Comparison of ENCODE assay signal across 8 mouse cellular contexts in the genomic region with DNA sequence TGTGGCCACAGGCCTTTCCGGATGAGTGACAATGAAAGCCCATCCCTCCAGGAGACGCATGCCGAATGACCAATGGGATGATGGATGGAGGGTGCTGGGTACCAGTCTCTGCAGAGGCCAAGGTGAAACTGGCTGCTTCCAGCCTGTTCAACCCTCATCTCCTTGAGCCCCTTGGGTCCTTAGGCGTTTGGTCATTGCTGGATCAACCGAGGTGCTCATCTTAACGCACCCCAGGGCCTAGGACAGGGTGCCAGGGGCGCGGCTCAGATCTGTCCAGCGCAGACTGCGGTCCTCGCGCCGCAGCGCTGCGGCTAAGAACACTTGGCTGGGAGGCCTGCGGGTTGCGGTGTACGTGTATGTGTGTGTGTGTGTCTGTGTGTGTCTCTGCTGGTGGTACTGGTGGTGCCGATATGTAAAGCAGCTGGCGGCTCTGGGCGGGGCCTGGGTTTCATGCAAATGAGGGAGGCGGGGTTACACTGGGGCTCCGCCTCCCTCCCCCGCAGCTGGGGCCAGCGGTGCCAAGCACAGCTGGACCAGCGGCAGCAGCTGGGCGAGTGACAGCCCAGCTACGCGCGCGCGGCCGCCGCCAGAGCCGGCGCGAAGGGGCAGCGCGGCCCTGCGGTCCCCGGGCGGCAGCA. TPM values are rescaled to one million over a fixed set of nuclear protein-coding genes. Genes with fewer than 3 reads are reported as not detected.
A peak's percentile ranks its signal among the peaks of the same experiment; 100 is the strongest.
DNase-seq lines count a peak whose midpoint lies in the region; ATAC-seq and TF ChIP-seq lines count a peak whose summit lies in the region.

A gene (plus strand): TSS at position 147 of the 638 bp plus-strand sequence.

- peak; percentile 93 for DNase-seq in CD4-positive, CD25-positive, alpha-beta regulatory T cell, adult 2 months (ENCODE audit: low read depth, low spot score)
- peak; percentile 79 for DNase-seq in forebrain, embryonic 14.5 days (ENCODE audit: low spot score)
- DNase-seq in heart, postnatal 25 days (ENCODE audit: low spot score), result peak; percentile 16
- DNase-seq in layer of hippocampus, adult 18-20 months (ENCODE audit: low spot score in 2 of 2), result peak; percentile 69 to 86
- DNase-seq in liver, postnatal 0 days, result peak; percentile 82
- DNase-seq in stomach, postnatal 0 days (ENCODE audit: low spot score), result peak; percentile 71

- H3K27ac ChIP-seq in forebrain, embryonic 14.5 days (ENCODE audit: low read depth, low read length), result no peak within 1 kb of the TSS
- peak within 1 kb of the TSS; percentile 30; the same call in 1 of the 2 replicates for H3K27ac ChIP-seq in liver, postnatal 0 days (ENCODE audit: low read depth)
- H3K27ac ChIP-seq in neural tube, embryonic 13.5 days (replicated peaks), result peak within 1 kb of the TSS; percentile 42
- no peak within 1 kb of the TSS for H3K27ac ChIP-seq in stomach, postnatal 0 days (replicated peaks)

- TF ChIP-seq EP300 in liver, postnatal 0 days (IDR thresholded peaks at IDR 0.05; ENCODE audit: low read depth), result no peak
- TF ChIP-seq EP300 in stomach, postnatal 0 days (optimal IDR thresholded peaks at IDR 0.05), result no peak

- intact Hi-C loops in heart, postnatal 25 days (cut with DNase I), result no loop called here

- 5% methylated on average over 22 of the region's 42 CpGs for WGBS in forebrain, embryonic 14.5 days
- WGBS in liver, postnatal 0 days (ENCODE audit: insufficient replicate concordance), result 10% methylated on average over 31 of the region's 42 CpGs
- WGBS in neural tube, embryonic 13.5 days, result 3% methylated on average over 38 of the region's 42 CpGs
- WGBS in stomach, postnatal 0 days, result 5% methylated on average over 37 of the region's 42 CpGs

- TF ChIP-seq CTCF in liver, postnatal 0 days (IDR thresholded peaks at IDR 0.05; ENCODE audit: low read depth), result no peak
- TF ChIP-seq CTCF in stomach, postnatal 0 days (IDR thresholded peaks at IDR 0.05; ENCODE audit: low read depth), result no peak

- H3K9me3 ChIP-seq in forebrain, embryonic 14.5 days (replicated peaks; ENCODE audit: control insufficient read depth, low read length), result no peaks in the 10 kb centered on the region
- no peaks in the 10 kb centered on the region for H3K9me3 ChIP-seq in liver, postnatal 0 days (ENCODE audit: low read length)
- H3K9me3 ChIP-seq in neural tube, embryonic 13.5 days, result no peaks in the 10 kb centered on the region
- H3K9me3 ChIP-seq in stomach, postnatal 0 days (ENCODE audit: control insufficient read depth, low read length), result no peaks in the 10 kb centered on the region

- peak; percentile 59 for ATAC-seq in cerebellum, adult (ENCODE audit: insufficient number of reproducible peaks, low FRiP score, low TSS enrichment)
- peak; percentile 87 for ATAC-seq in forebrain, embryonic 14.5 days
- peak; percentile 82 for ATAC-seq in liver, postnatal 0 days
- peak; percentile 91 for ATAC-seq in neural tube, embryonic 13.5 days (ENCODE audit: low read depth)
- peak; percentile 88 for ATAC-seq in stomach, postnatal 0 days (ENCODE audit: low FRiP score, low TSS enrichment)

- peak within 1 kb of the TSS; percentile 62 for H3K9ac ChIP-seq in forebrain, embryonic 14.5 days (ENCODE audit: low read length)
- peak within 1 kb of the TSS; percentile 58 for H3K9ac ChIP-seq in liver, postnatal 0 days (replicated peaks)
- peak within 1 kb of the TSS; percentile 69 for H3K9ac ChIP-seq in neural tube, embryonic 13.5 days
- H3K9ac ChIP-seq in stomach, postnatal 0 days (ENCODE audit: low read length), result peak within 1 kb of the TSS; percentile 53

- H3K4me2 ChIP-seq in forebrain, embryonic 14.5 days (ENCODE audit: low read length), result peak within 1 kb of the TSS; percentile 82
- peak within 1 kb of the TSS; percentile 74 for H3K4me2 ChIP-seq in liver, postnatal 0 days (ENCODE audit: low read depth, low read length)
- peak within 1 kb of the TSS; percentile 85 for H3K4me2 ChIP-seq in neural tube, embryonic 13.5 days
- H3K4me2 ChIP-seq in stomach, postnatal 0 days (replicated peaks; ENCODE audit: low read depth), result peak within 1 kb of the TSS; percentile 81

- peaks cover 8% of the 10 kb centered on the region for H3K4me1 ChIP-seq in forebrain, embryonic 14.5 days (ENCODE audit: control insufficient read depth, insufficient read depth, low read length)
- peaks cover 8% of the 10 kb centered on the region; the same call in 1 of the 2 replicates for H3K4me1 ChIP-seq in liver, postnatal 0 days (ENCODE audit: insufficient read depth)
- peaks cover 25% of the 10 kb centered on the region for H3K4me1 ChIP-seq in neural tube, embryonic 13.5 days (replicated peaks)
- no peaks in the 10 kb centered on the region for H3K4me1 ChIP-seq in stomach, postnatal 0 days (replicated peaks; ENCODE audit: control insufficient read depth, insufficient read depth)

- H3K27me3 ChIP-seq in forebrain, embryonic 14.5 days (replicated peaks; ENCODE audit: control insufficient read depth, insufficient read depth, low read length), result peaks cover 14% of the 10 kb centered on the region; the same call in 1 of the 2 replicates
- H3K27me3 ChIP-seq in liver, postnatal 0 days (ENCODE audit: insufficient read depth, low read length), result peaks cover 31% of the 10 kb centered on the region
- H3K27me3 ChIP-seq in neural tube, embryonic 13.5 days, result peaks cover 56% of the 10 kb centered on the region
- H3K27me3 ChIP-seq in stomach, postnatal 0 days (ENCODE audit: control insufficient read depth, insufficient read depth, low read length), result peaks cover 5% of the 10 kb centered on the region; the same call in 1 of the 2 replicates

- no peaks in the 10 kb centered on the region for H3K36me3 ChIP-seq in forebrain, embryonic 14.5 days (ENCODE audit: control insufficient read depth, insufficient read depth, low read length)
- H3K36me3 ChIP-seq in liver, postnatal 0 days (replicated peaks; ENCODE audit: insufficient read depth, low read length), result no peaks in the 10 kb centered on the region
- H3K36me3 ChIP-seq in neural tube, embryonic 13.5 days, result no peaks in the 10 kb centered on the region
- no peaks in the 10 kb centered on the region for H3K36me3 ChIP-seq in stomach, postnatal 0 days (ENCODE audit: control insufficient read depth, insufficient read depth, low read length)

- H3K4me3 ChIP-seq in forebrain, embryonic 14.5 days (ENCODE audit: low read depth, low read length), result peak within 1 kb of the TSS; percentile 59
- H3K4me3 ChIP-seq in liver, postnatal 0 days (ENCODE audit: low read depth, low read length), result peak within 1 kb of the TSS; percentile 60
- peak within 1 kb of the TSS; percentile 67 for H3K4me3 ChIP-seq in neural tube, embryonic 13.5 days
- H3K4me3 ChIP-seq in stomach, postnatal 0 days (ENCODE audit: low read depth, low read length), result peak within 1 kb of the TSS; percentile 55

RNA-seq across cellular contexts. Expression of the gene that starts here (rescaled TPM):
- 29.4 and 39.3 TPM in 2 replicates for polyA plus RNA-seq in forebrain, embryonic 14.5 days (2014; fragmentation: Nextera tagmentation; extraction: Ambion mirVana)
- 1 to 10 TPM; 3.2 to 3.7 TPM for total RNA-seq in heart, postnatal 25 days (2021)
- 100 to 1,000 TPM; 741 to 778 TPM for total RNA-seq in layer of hippocampus, adult 18-20 months (2021)
- polyA plus RNA-seq in liver, postnatal 0 days (2015; fragmentation: Nextera tagmentation; extraction: Ambion mirVana), result 8.1 TPM in 2 replicates
- polyA plus RNA-seq in neural tube, embryonic 13.5 days (2015; fragmentation: Nextera tagmentation; extraction: Ambion mirVana), result 52.9 and 60.9 TPM in 2 replicates
- 7.9 and 8.2 TPM in 2 replicates for polyA plus RNA-seq in stomach, postnatal 0 days (2015; fragmentation: Nextera tagmentation; extraction: Ambion mirVana)

Comparison
In these comparisons a context has a peak if more than half of its experiments do, and no peak if none do; other contexts are left out.
1. RNA of the gene that starts here (total RNA-seq): 741 to 778 TPM in layer of hippocampus, adult 18-20 months; 3.2 to 3.7 TPM in heart, postnatal 25 days; every median in the first group is over 100 times any median in the second.
2. DNase-seq: peak in every context shown above with its lines; median percentile 93 in CD4-positive, CD25-positive, alpha-beta regulatory T cell, adult 2 months; 82 in liver, postnatal 0 days; 79 in forebrain, embryonic 14.5 days; 78 in layer of hippocampus, adult 18-20 months; 71 in stomach, postnatal 0 days; 16 in heart, postnatal 25 days.
3. H3K27ac ChIP-seq: peak in liver, postnatal 0 days (single experiment) and neural tube, embryonic 13.5 days (single experiment); none in forebrain, embryonic 14.5 days (single experiment) and stomach, postnatal 0 days (single experiment).
4. Peak in every context shown above with its lines, with median percentiles within 50 percentile points of each other: ATAC-seq, H3K4me2 ChIP-seq, H3K4me3 ChIP-seq and H3K9ac ChIP-seq.